In the genomic region with DNA sequence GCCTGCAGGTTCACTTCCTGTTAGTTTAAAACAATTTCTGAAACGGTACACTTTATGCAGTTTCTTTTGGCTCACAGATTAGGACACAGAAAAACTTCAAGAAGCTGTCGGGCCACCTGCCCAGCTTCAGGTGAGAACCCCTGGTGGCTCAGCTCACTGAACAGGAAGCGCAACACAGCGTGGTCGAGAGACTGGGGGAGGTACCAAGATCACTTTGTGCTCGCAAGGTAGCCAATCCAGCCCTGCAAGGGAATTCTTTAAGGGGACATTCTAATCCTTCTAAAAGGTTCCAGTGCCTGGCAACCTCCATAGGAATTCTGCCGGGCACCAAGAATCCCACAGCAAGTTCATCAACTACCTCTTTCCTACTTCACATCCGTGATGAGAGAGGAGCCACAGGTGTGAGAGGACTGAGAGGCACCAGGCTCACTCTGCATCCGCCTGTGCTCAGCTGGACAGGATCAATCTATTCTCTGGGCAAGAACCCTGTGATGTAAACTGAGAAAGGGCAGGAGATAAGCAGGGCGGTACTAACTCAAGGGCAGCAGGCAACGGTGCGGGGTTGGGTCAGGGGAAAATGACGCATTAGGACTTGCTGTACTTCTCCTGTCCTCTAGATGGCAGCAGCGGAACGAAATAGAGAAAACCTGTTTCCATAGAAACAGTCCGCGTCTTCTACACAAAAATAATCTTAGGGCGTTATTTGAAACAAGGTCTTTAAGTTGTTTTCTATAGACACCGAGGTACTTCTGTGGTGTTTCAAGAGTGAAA, we compare ENCODE assay signal across 8 mouse cellular contexts.
A peak's percentile ranks its signal among the peaks of the same experiment; 100 is the strongest.
DNase-seq lines count a peak whose midpoint lies in the region; ATAC-seq and TF ChIP-seq lines count a peak whose summit lies in the region.

No protein-coding gene starts in this region.

- no peaks in the 10 kb centered on the region for H3K36me3 ChIP-seq in embryonic facial prominence, embryonic 14.5 days (ENCODE audit: control insufficient read depth, insufficient read depth, low read length)
- no peaks in the 10 kb centered on the region for H3K36me3 ChIP-seq in limb, embryonic 12.5 days
- no peaks in the 10 kb centered on the region for H3K36me3 ChIP-seq in midbrain, embryonic 15.5 days (replicated peaks)
- H3K36me3 ChIP-seq in spleen, adult 2 months (ENCODE audit: control insufficient read depth, insufficient read depth, low read length) = no peaks in the 10 kb centered on the region

- H3K9ac ChIP-seq in embryonic facial prominence, embryonic 14.5 days (ENCODE audit: low read depth, low read length) = no peak overlapping the region; the same call in none of the 2 replicates
- no peak overlapping the region for H3K9ac ChIP-seq in limb, embryonic 12.5 days (replicated peaks)
- H3K9ac ChIP-seq in midbrain, embryonic 15.5 days = no peak overlapping the region

- peak overlapping the region; percentile 15 for H3K4me3 ChIP-seq in embryonic facial prominence, embryonic 14.5 days (ENCODE audit: low read depth, low read length)
- H3K4me3 ChIP-seq in limb, embryonic 12.5 days (replicated peaks) = peak overlapping the region; percentile 20; the same call in 1 of the 2 replicates
- H3K4me3 ChIP-seq in midbrain, embryonic 15.5 days = peak overlapping the region; percentile 23
- H3K4me3 ChIP-seq in spleen, adult 2 months (ENCODE audit: extremely low read depth, insufficient read depth, insufficient read length) = no peak overlapping the region

- WGBS in embryonic facial prominence, embryonic 14.5 days = 2% methylated on average over 19 of the region's 19 CpGs
- WGBS in limb, embryonic 12.5 days = 2% methylated on average over 19 of the region's 19 CpGs
- WGBS in midbrain, embryonic 15.5 days = 3% methylated on average over 19 of the region's 19 CpGs
- 3% methylated on average over 19 of the region's 19 CpGs for WGBS in spleen, adult 2 months

- no peak for TF ChIP-seq POLR2A in spleen, adult 2 months (IDR thresholded peaks at IDR 0.05; ENCODE audit: low read depth, low read length)

- H3K27ac ChIP-seq in embryonic facial prominence, embryonic 14.5 days (replicated peaks; ENCODE audit: low read depth, low read length) = no peak overlapping the region
- no peak overlapping the region for H3K27ac ChIP-seq in limb, embryonic 12.5 days
- no peak overlapping the region for H3K27ac ChIP-seq in midbrain, embryonic 15.5 days
- no peak overlapping the region for H3K27ac ChIP-seq in spleen, adult 2 months (ENCODE audit: insufficient read depth, low read length)

- peak overlapping the region; percentile 45 for H3K4me2 ChIP-seq in embryonic facial prominence, embryonic 14.5 days (ENCODE audit: low read depth, low read length)
- peak overlapping the region; percentile 55 for H3K4me2 ChIP-seq in limb, embryonic 12.5 days
- H3K4me2 ChIP-seq in midbrain, embryonic 15.5 days = peak overlapping the region; percentile 51

- TF ChIP-seq CTCF in spleen, adult 2 months (IDR thresholded peaks at IDR 0.05; ENCODE audit: extremely low read depth, insufficient read depth, insufficient read length, insufficient replicate concordance) = peak; percentile 52; the same call in 1 of the 2 replicates

- H3K27me3 ChIP-seq in embryonic facial prominence, embryonic 14.5 days (replicated peaks; ENCODE audit: control insufficient read depth, insufficient read depth, low read length) = peaks cover 12% of the 10 kb centered on the region
- peaks cover 26% of the 10 kb centered on the region for H3K27me3 ChIP-seq in limb, embryonic 12.5 days
- peaks cover 12% of the 10 kb centered on the region for H3K27me3 ChIP-seq in midbrain, embryonic 15.5 days (replicated peaks)
- H3K27me3 ChIP-seq in spleen, adult 2 months (ENCODE audit: control insufficient read depth, insufficient read depth, low read length) = no peaks in the 10 kb centered on the region

- peak; percentile 74 for ATAC-seq in embryonic facial prominence, embryonic 14.5 days (ENCODE audit: low read depth)
- no peak for ATAC-seq in limb, embryonic 12.5 days (ENCODE audit: insufficient number of reproducible peaks, insufficient read depth, low FRiP score, low TSS enrichment, low read depth)
- peak; percentile 87 for ATAC-seq in midbrain, embryonic 15.5 days (replicated peaks)

- 0 out of 2 replicates have a peak, but pooled peaks cover 4% of the 10 kb centered on the region for H3K4me1 ChIP-seq in embryonic facial prominence, embryonic 14.5 days (ENCODE audit: control insufficient read depth, insufficient read depth, low read length)
- H3K4me1 ChIP-seq in limb, embryonic 12.5 days (replicated peaks) = peaks cover 12% of the 10 kb centered on the region
- peaks cover 11% of the 10 kb centered on the region for H3K4me1 ChIP-seq in midbrain, embryonic 15.5 days
- H3K4me1 ChIP-seq in spleen, adult 2 months (ENCODE audit: control insufficient read depth, insufficient read depth, insufficient read length) = no peaks in the 10 kb centered on the region

- peak; percentile 83 for DNase-seq in A20 (ENCODE audit: low read depth, low spot score)
- DNase-seq in adrenal gland, postnatal 4 days (ENCODE audit: low spot score in 2 of 2) = peak; percentile 16 to 43
- DNase-seq in embryonic facial prominence, embryonic 14.5 days (ENCODE audit: low spot score) = peak; percentile 78
- peak; percentile 59 for DNase-seq in heart, adult 8-10 months (ENCODE audit: low spot score)
- DNase-seq in kidney, adult 8-10 months = peak; percentile 47 to 74
- DNase-seq in spleen, adult 2 months (ENCODE audit: low read depth in 1 of 2, low spot score in 2 of 2) = peak; percentile 45 to 51

- H3K9me3 ChIP-seq in embryonic facial prominence, embryonic 14.5 days (ENCODE audit: control insufficient read depth, low read length) = no peaks in the 10 kb centered on the region
- no peaks in the 10 kb centered on the region for H3K9me3 ChIP-seq in limb, embryonic 12.5 days
- H3K9me3 ChIP-seq in midbrain, embryonic 15.5 days = no peaks in the 10 kb centered on the region

Comparison
In these comparisons a context has a peak if more than half of its experiments do, and no peak if none do; other contexts are left out.
1. DNase-seq: peak in every context shown above with its lines; median percentile 83 in A20; 78 in embryonic facial prominence, embryonic 14.5 days; 60 in kidney, adult 8-10 months; 59 in heart, adult 8-10 months; 48 in spleen, adult 2 months; 30 in adrenal gland, postnatal 4 days.